Mouse (Mus musculus): ENCODE results near the gene Mdga1.
"Not testable (repeated sequence)": the region's sequence is repeated elsewhere in the genome, so short reads cannot be mapped to it uniquely, and the experiment has no call there.

Mdga1 gene

GRCm38 (mm10) chr17:29796086-29796485 is 173.8 kb downstream of the Mdga1 start:
- DNase-seq, result no peak

- no peak for DNase-seq
Measured at GRCm38 (mm10) chr17:29795050-29795770, 174.7 kb downstream of the Mdga1 start.

GRCm38 (mm10) chr17:29791531-29792050 is 178.3 kb downstream of the Mdga1 start:
- DNase-seq, result no peak

DNA sequence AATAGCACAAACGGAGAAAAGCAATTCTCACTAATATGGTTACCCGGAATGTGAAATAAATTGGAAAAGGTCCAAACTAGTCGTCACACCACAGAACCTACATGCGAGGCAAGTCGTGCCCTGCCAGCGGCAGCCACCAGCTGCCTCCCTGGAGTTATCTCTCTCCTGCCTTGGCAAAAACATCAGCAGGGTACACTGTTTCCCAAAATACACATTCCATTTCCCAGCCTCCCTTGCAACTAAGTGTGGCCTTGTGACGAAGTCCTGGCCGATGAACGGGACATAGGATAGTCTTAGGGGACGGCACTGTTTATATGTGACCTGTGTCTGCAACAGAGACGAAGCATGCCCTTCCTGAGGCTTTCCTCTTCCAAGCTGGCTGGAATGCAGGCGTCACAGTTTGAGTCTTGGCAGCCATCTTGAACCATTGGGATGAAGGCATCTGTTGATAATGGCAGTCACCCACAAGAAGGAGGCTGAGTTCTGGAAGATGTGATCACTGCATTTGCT is 179.6 kb downstream of the Mdga1 start:
- DNase-seq, result no peak

DNA sequence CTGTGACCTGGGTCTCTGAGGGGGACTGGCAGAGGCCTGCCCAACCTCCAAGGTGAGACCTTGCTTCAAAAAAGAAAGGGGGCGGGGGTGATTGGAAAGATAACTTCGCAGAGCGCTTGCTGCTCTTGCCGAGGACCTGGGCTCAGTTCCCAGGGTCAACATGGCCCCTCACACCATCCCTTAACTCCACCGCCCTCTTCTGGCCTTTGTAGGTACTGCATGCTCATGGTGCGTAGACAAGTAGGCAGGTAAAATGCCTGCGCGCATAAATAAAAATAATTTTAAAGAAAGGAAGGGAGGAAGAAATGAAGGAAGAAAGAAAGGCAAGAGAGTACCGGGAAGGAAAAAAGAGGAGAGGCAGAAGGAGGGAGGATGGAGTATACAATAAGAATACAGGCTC is 180.2 kb downstream of the Mdga1 start:
- DNase-seq, result no peak

- DNase-seq, result no peak
Measured at GRCm38 (mm10) chr17:29788573-29788972, 181.3 kb downstream of the Mdga1 start.

GRCm38 (mm10) chr17:29784820-29785219 is 185.1 kb downstream of the Mdga1 start:
- DNase-seq, result no peak

DNA sequence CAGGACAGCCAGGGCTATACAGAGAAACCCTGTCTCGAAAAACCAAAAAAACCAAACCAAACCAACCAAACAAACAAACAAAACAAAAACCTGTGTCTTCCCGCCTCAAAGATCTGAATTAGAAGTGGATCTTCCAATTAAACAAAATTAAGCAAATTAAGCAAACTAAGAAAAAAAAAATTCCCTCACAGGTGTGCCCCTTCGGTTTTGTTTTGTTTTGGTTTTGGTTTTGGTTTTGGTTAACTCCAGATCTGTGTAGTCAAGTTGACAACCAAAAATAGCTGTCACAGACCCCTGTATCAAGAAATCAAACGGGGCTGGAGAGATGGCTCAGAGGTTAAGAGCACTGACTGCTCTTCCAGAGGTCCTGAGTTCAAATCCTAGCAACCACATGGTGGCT is 188.4 kb downstream of the Mdga1 start:
- DNase-seq, result not testable (repeated sequence)

GRCm38 (mm10) chr17:29778021-29778420 is 191.9 kb downstream of the Mdga1 start:
- DNase-seq, result no peak
